Mouse (Mus musculus) lung, postnatal 10 days (tissue): Measurements from ENCODE around the gene Gm11634.
"Not testable (repeated sequence)": the region's sequence is repeated elsewhere in the genome, so short reads cannot be mapped to it uniquely, and the experiment has no call there.

ENCODE experiments used
- DNase-seq: peaks from one replicate; pipeline ENCODE4 v3.0.0; 2021

The Gm11634 gene

GRCm38 (mm10) chr11:101616104-101616503 is 17.0 kb upstream of the Gm11634 start:
- DNase-seq, result no peak

DNA sequence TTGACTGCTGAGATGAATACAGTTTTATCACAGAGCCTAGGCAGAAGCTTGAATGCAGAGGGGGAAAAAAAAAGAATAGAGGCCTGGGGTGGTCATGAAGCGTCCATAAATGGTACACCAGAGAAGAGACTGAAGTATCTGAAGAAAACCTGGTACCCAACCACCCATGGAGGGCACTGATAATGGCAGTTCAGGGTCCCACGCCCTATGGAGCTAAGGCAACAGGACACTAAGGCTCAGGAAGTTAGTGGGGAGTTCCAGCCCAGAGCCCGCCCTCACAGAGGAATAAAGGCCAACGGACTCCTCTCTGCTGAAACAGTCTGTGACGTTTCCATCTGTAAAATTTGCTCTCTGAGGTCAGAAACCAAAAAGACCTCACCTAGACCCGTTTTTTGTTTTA is 16.3 kb upstream of the Gm11634 start:
- no peak for DNase-seq

DNA sequence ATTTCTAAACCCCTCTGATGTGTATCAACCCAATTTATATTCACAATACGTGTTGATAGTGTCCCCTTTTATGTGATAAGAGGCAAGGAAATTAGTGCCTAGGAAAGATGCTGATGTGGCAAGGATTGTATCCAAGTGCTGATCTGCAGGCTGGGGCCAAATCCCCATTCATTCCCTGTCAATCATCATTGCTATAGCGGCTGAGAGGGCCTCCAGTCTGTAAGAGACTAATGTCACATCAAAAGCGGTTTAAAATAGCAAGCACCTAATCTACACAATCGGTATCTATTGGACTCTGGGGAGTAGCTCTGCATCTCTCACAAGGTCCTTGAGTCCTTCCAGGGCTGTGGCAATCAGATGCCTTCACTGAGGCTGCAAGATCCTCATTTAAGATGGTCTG is 15.1 kb upstream of the Gm11634 start:
- no peak for DNase-seq

DNA sequence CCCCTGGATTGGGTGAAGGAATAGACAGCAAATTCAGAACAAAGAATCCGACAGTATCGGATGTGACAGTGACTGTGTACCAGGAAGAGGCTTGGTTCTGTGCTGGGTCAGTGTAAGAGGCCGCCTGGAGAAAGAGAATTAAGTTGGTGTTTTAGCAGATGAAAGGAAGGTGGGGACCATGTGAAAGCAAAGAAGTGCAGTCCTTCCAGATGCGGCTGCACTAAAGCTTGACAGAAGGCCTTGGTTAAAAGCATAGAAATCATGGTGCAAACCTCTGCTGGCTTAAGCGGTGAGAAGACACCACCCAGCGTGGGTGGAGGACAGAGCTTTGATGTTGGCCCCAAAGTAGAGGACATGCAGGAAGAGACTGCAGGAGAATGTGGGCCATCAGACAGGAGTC is 14.5 kb upstream of the Gm11634 start:
- no peak for DNase-seq

DNA sequence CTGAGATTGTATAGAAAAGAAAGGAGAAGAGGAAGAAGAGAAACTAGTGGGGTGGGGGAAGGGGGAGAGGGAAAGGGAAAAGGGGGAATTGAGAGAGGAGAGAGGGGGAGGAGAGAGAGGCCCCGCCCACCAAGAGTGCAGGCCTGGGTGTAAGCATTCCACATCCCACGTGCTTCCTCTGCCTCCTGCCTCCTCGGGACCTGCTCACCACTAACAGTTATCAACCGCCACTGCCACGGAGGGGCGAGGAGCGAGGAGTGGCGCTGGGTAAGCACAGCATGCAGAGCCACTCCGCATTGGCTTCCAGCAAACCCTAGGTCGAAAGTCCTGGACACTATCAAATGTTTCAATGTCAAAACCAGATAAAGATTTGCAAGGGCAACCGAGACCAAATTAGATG is 11.4 kb upstream of the Gm11634 start:
- no peak for DNase-seq

GRCm38 (mm10) chr11:101607134-101607533 is 8.1 kb upstream of the Gm11634 start:
- DNase-seq, result not testable (repeated sequence)

- DNase-seq, result peak; percentile 86
Measured at GRCm38 (mm10) chr11:101604531-101605453, 5.7 kb upstream of the Gm11634 start.

DNA sequence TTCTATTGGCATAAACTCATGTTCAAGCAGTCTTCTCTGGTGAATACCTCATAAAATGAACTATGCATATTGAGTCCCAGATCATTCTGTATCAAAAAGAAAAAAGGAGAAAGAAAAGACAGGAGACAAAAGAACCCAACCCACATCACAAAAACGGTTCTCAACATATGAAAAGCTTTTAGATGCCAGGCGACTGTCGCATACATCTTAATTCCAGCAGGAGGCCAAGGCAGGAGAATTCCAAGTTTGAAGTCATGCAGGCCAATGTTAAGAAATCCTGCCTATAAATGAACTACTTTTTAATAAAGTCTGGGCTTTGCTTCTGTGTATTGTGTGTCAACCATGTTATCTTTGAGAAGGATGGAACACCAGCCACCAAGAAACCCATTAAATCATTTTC is 5.1 kb upstream of the Gm11634 start:
- no peak for DNase-seq

DNA sequence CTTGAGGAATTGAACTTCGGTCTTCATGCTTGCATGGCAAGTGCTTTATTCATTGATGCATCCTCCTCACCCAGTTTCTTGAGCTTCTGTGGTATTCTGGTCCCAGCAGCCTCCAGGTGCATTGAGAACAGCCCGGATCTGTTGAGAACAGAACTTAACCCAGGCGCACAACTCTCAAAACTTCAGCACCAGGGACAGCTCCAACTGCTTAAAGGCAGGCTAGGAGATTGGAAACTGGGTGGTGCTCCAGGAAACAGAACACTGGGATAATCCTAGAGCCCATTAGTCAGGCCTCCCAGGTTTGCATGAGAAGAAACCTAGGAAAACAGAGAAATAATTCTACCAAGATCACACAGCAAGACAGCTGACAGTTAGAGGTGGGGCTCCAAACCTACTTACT is 3.4 kb upstream of the Gm11634 start:
- DNase-seq, result peak; percentile 79

DNA sequence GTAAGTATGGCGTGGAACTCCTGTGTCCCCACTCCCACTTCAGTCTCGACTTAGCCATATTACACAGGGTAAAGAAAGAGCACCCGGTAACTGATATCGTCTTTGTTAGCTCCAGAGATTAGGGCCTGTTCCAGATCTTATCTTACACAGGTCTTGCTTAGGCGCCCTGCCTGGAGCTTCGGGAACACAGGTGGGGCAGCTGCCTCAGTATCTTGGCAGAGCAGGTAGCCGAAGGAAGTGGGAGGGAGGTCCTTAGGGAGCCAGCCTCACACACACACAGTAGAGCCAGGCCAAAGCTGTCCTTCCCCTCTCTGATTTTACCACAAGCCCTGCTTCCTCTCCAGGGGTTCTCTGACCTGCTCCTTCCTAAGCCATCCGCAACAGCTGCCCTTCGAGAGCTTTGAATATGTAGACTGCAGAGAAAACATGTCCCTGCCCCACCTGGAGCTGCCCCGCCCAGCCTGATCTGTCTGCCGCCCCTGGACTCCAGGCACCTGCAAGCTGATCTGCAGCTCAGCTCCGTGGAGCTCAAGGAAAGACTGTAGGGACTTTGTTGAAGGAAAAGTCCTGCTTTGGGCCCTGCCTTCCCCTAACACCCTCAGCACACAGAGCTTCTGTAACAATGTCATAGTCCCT is 8.9 kb downstream of the Gm11634 start:
- no peak for DNase-seq

DNA sequence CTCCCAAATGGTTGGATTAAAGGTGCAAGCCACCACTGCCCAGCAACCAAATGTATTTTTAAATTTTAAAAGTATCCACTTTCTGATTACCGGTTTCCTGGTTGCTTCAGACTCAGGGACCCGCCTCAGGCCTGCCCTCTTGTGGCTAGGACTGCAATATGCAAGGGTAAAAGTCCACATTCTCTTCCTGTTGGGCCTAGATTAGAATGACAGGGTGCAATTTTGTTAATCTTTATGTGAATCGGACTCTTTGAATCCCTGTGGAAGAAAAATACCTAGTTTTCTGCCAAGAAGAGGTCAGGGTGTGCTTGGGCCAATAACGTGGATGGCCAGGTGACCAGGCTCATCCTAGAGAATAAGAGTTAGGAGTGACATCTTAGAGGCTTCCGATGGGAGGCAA is 9.6 kb downstream of the Gm11634 start:
- DNase-seq, result peak; percentile 69

DNA sequence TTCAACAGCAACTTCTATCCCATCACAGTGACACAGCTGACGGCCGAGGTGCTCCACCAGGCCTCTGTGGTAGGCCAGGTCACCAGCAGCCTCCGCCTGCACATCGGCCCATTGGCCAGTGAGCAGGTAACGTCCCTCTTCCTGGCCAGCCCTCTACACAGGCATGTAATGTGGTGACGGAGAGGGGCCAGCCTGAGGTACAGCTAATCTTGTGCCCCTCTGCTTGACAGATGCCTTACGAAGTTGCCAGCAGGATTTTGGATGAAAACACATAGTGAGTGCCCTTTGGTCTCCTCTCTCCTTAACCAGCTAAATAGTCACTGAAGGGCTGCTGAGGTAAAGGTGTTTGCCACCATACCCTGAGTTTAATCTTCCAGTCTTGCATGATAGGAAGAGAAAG is 10.2 kb downstream of the Gm11634 start:
- DNase-seq, result no peak

- DNase-seq, result no peak
Measured at GRCm38 (mm10) chr11:101587676-101588075, 11.4 kb downstream of the Gm11634 start.

- no peak for DNase-seq
Measured at GRCm38 (mm10) chr11:101585805-101586204, 13.3 kb downstream of the Gm11634 start.

DNA sequence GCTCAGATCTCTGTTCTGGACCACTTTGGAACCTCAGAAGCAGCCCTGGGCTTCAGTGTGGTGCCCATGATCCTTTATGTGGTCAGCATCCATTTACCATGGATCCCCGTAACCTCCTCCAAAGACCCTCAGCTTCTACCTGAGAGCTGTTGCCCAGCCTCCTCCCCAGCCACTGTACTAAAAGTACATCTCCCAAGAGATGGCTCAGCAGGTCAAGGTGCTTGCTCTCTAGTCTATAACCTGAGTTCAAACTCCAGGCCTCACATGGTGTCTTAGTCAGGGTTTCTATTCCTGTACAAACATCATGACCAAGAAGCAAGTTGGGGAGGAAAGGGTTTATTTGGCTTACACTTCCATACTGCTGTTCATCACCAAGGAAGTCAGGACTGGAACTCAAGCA is 14.0 kb downstream of the Gm11634 start:
- not testable (repeated sequence) for DNase-seq

DNA sequence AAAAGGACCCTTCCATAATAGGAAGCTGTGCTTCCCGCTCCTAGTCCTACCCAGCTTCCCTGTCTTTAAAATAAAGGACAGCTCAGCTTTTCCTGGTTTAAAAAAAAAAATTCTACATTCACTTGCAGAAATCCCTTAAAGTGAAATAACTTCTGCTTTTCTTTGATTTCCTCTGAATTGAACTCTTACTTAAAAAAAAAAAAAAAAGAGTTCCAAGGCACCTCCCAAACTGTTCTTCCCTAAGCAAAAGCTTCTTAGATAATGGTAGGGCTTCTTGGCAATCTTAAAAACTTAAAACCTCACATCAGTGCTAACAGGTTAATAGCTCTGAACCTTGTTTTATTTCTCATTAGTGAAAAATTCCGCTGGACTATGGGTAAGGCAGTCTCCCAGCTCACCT is 15.9 kb downstream of the Gm11634 start:
- no peak for DNase-seq

- peak; percentile 75 for DNase-seq
Measured at GRCm38 (mm10) chr11:101582054-101583035, 16.7 kb downstream of the Gm11634 start, which contains the start of gene Tmem106a. Gene Tmem106a (plus strand): TSS chr11:101582242.

GRCm38 (mm10) chr11:101581081-101581764 is 17.8 kb downstream of the Gm11634 start:
- no peak for DNase-seq

DNA sequence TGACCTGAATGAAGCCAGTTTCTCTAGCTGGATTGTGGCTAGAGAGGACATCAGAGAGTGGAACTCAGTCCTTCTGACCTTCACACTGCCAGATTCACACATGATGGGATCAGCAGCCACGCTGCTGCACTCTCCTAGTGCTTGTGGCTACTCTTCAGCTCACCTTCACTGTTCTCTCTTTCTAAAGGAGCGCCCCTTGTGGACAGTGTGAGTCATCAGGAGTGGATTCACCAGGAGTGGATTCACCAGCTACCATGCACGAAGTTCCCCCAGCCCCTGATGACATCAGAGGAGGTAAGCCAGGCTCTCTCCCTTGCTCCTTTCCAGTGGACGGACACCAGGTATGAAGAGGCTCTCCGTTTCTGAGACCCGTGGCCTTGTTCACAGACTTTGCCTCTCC is 22.9 kb downstream of the Gm11634 start:
- DNase-seq, result no peak

DNA sequence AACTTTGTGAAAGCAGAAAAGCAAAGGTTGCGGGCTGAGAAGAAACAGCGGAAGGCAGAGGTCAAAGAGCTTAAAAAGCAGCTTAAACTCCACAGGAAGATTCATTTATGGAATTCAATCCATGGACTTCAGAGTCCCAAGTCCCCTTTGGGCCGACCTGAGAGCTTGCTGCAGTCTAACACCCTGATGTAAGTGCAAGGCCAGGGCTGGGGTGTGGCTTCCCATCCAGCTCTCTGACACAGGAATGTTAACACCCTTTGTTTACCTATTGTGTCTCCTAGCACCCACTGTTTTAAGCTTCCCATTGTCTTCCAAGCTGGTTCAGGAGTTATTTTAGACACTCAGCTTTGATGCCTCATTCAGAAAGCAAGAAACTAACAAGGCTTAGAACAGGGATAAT is 30.6 kb downstream of the Gm11634 start:
- DNase-seq, result no peak

DNA sequence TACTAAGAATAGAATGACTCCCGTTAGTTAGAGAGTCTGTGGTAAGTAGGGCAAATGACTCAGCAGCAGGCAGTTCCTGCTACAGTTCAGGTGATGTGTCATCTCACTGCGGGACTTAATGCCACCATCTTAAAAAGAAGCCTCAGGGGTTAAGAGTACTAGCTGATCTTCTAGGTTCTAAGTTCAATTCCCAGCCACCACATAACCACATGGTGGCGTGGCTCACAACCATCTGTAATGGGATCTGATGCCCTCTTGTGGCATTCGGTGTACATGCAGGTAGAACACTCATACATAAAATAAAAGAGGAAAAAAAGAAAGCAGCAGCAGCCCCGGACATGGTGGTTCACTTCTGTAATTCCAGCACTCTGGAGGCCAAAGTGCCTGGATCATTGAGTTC is 36.7 kb downstream of the Gm11634 start:
- peak; percentile 75 for DNase-seq

DNA sequence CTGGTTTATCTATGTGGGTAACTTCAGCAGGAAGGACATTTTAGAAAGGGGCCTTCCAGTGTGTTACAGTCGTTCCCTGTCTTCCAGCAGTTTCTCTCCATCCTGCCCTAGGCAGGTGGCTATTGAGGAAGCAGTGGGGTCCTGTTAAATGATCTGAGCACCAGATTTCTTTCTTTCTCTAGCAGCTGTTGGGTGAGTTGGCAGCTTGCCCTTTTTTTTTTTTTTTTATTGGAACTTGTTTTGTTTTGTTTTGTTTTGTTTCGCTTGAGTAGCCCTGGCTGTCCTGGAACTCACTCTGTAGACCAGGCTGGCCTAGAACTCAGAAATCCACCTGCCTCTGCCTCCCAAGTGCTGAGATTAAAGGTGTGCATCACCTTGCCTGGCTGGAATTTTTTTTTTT is 42.1 kb downstream of the Gm11634 start:
- DNase-seq, result no peak
